Mouse (Mus musculus): ENCODE results near the gene Rcc2.

The Rcc2 gene

GRCm38 (mm10) chr4:140684881-140685303, 15.4 kb upstream of the Rcc2 start:
- no peak for DNase-seq (ENCODE audit: extremely low spot score, low read depth, low spot score)

- no peak for DNase-seq (ENCODE audit: extremely low spot score, low read depth, low spot score)
These were observed 12.1 kb upstream of the Rcc2 start for GRCm38 (mm10) chr4:140688044-140688825.

- no peak for DNase-seq (ENCODE audit: extremely low spot score, low read depth, low spot score)
These were observed 11.4 kb upstream of the Rcc2 start for GRCm38 (mm10) chr4:140688826-140689425.

- no peak for DNase-seq (ENCODE audit: extremely low spot score, low read depth, low spot score)
These were observed 10.3 kb upstream of the Rcc2 start for GRCm38 (mm10) chr4:140689873-140690655.

GRCm38 (mm10) chr4:140691481-140691880, 8.9 kb upstream of the Rcc2 start:
- no peak for DNase-seq (ENCODE audit: extremely low spot score, low read depth, low spot score)

GRCm38 (mm10) chr4:140693513-140693912, 6.8 kb upstream of the Rcc2 start:
- no peak for DNase-seq (ENCODE audit: extremely low spot score, low read depth, low spot score)

GRCm38 (mm10) chr4:140694551-140695060, 5.7 kb upstream of the Rcc2 start:
- DNase-seq (ENCODE audit: extremely low spot score, low read depth, low spot score) = no peak

GRCm38 (mm10) chr4:140695146-140695545, 5.2 kb upstream of the Rcc2 start:
- no peak for DNase-seq (ENCODE audit: extremely low spot score, low read depth, low spot score)

GRCm38 (mm10) chr4:140695675-140696585, 4.4 kb upstream of the Rcc2 start:
- no peak for DNase-seq (ENCODE audit: extremely low spot score, low read depth, low spot score)

GRCm38 (mm10) chr4:140699441-140700127, 757 bp upstream of the Rcc2 start:
- DNase-seq (ENCODE audit: extremely low spot score, low read depth, low spot score) = no peak

GRCm38 (mm10) chr4:140701049-140701715, 841 bp downstream of the Rcc2 start:
- DNase-seq (ENCODE audit: extremely low spot score, low read depth, low spot score) = no peak

GRCm38 (mm10) chr4:140701716-140702561, 1.6 kb downstream of the Rcc2 start:
- DNase-seq (ENCODE audit: extremely low spot score, low read depth, low spot score) = no peak

- DNase-seq (ENCODE audit: extremely low spot score, low read depth, low spot score) = no peak
These were observed 2.4 kb downstream of the Rcc2 start for GRCm38 (mm10) chr4:140702611-140703327.

GRCm38 (mm10) chr4:140703636-140704035, 3.3 kb downstream of the Rcc2 start:
- DNase-seq (ENCODE audit: extremely low spot score, low read depth, low spot score) = no peak

- no peak for DNase-seq (ENCODE audit: extremely low spot score, low read depth, low spot score)
These were observed 3.8 kb downstream of the Rcc2 start for GRCm38 (mm10) chr4:140704166-140704565.

- DNase-seq (ENCODE audit: extremely low spot score, low read depth, low spot score) = no peak
These were observed 7.3 kb downstream of the Rcc2 start for GRCm38 (mm10) chr4:140707615-140708014.

GRCm38 (mm10) chr4:140708297-140708927, 8.1 kb downstream of the Rcc2 start:
- DNase-seq (ENCODE audit: extremely low spot score, low read depth, low spot score) = no peak
